ENCODE assay signal across 22 mouse cellular contexts in the genomic region with DNA sequence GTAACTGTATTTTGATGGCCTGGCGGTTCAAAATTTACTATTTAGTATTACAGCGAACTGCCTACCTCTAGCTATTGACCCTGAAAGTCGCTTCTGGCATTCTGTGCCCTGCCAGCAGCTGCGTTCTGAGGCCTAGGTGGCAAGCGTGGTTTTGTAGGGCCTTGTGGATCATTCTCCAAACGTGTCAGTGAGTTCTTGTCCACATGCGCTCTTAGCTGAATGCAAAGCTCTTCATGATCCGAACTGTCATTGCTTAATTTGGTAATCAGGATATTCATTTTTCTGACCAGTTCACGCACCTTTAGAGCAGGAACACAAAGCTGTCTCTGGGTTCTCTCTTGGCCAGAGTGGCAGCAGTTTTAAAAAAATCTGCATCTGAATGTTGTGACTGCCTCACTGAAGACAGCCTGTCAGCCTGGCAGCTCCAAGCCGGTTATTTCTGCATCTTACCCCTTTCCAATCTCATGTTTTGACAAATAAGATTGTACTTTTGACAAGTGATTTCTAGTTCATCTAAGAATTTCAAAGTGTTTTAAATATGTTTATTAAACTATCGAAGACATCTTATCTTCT.
"Had no signal": no experiment of that assay in that cellular context is flagged by ENCODE, and none has a peak within 500 bp of the region (broad histone marks: within the 10 kb centered on the region; RNA-seq: fewer than 3 reads in every experiment).

No protein-coding gene starts in this region.

- DNase-seq: kidney, postnatal 25 days; layer of hippocampus, adult 9-11 months; liver; lung, adult 2 months; lung, postnatal 14 days; lung, postnatal 4 days; retina, postnatal 1 day; right cerebral cortex, postnatal 25 days; spleen, adult 18-20 months; thymus, adult 18-20 months; thymus, postnatal 36 days had no signal

- H3K27ac ChIP-seq: kidney, postnatal 0 days; layer of hippocampus, adult 2 months; limb, embryonic 10.5 days; limb, embryonic 13.5 days; liver, embryonic 12.5 days; liver, embryonic 15.5 days; midbrain, embryonic 12.5 days; midbrain, embryonic 15.5 days; neural tube, embryonic 13.5 days; stomach, embryonic 15.5 days had no signal

- H3K9me3 ChIP-seq: limb, embryonic 10.5 days; limb, embryonic 13.5 days; liver, embryonic 12.5 days; liver, embryonic 15.5 days; midbrain, embryonic 12.5 days; midbrain, embryonic 15.5 days; neural tube, embryonic 13.5 days; stomach, embryonic 15.5 days had no signal

- H3K4me3 ChIP-seq: layer of hippocampus, adult 2 months; limb, embryonic 10.5 days; limb, embryonic 13.5 days; liver, embryonic 12.5 days; liver, embryonic 15.5 days; midbrain, embryonic 12.5 days; midbrain, embryonic 15.5 days; myocyte; neural tube, embryonic 13.5 days; stomach, embryonic 15.5 days had no signal

- H3K9ac ChIP-seq: limb, embryonic 13.5 days; liver, embryonic 12.5 days; liver, embryonic 15.5 days; midbrain, embryonic 12.5 days; midbrain, embryonic 15.5 days; neural tube, embryonic 13.5 days; stomach, embryonic 15.5 days had no signal

- H3K4me1 ChIP-seq: limb, embryonic 10.5 days; liver, embryonic 15.5 days; midbrain, embryonic 15.5 days; neural tube, embryonic 13.5 days; stomach, embryonic 15.5 days had no signal

- H3K4me2 ChIP-seq: limb, embryonic 13.5 days; liver, embryonic 12.5 days; liver, embryonic 15.5 days; midbrain, embryonic 12.5 days; midbrain, embryonic 15.5 days; neural tube, embryonic 13.5 days; stomach, embryonic 15.5 days had no signal

- ATAC-seq: liver, embryonic 12.5 days; midbrain, embryonic 15.5 days had no signal

- H3K27me3 ChIP-seq: limb, embryonic 13.5 days; liver, embryonic 12.5 days; liver, embryonic 15.5 days; midbrain, embryonic 12.5 days; midbrain, embryonic 15.5 days; neural tube, embryonic 13.5 days; stomach, embryonic 15.5 days had no signal

- H3K36me3 ChIP-seq: limb, embryonic 10.5 days; limb, embryonic 13.5 days; liver, embryonic 12.5 days; liver, embryonic 15.5 days; midbrain, embryonic 12.5 days; midbrain, embryonic 15.5 days; neural tube, embryonic 13.5 days; stomach, embryonic 15.5 days had no signal
